Mouse (Mus musculus) layer of hippocampus, adult 9-10 months (tissue): ENCODE results near the gene Olfr299.

Source experiments
- DNase-seq: peaks from one replicate; pipeline ENCODE4 v3.0.0; 2022; ENCODE audit warnings: low spot score

Olfr299 gene

GRCm38 (mm10) chr7:86459621-86460020 lies at the start of gene Olfr299:
TSS of gene Olfr299 (plus strand) at chr7:86459921.
- DNase-seq = no peak

- no peak for DNase-seq
These were observed 32.7 kb downstream of the Olfr299 start, which contains the start of gene Olfr298 for GRCm38 (mm10) chr7:86492384-86492783. TSS of gene Olfr298 (minus strand) at chr7:86492484.
